Mouse (Mus musculus): ENCODE measurements around the gene Msrb1. TPM values are rescaled to one million over a fixed set of nuclear protein-coding genes. Genes with fewer than 3 reads are reported as not detected.

The Msrb1 gene
- polyA plus RNA-seq, 1 experiment from 2014 or later, result 27.2 TPM

DNA sequence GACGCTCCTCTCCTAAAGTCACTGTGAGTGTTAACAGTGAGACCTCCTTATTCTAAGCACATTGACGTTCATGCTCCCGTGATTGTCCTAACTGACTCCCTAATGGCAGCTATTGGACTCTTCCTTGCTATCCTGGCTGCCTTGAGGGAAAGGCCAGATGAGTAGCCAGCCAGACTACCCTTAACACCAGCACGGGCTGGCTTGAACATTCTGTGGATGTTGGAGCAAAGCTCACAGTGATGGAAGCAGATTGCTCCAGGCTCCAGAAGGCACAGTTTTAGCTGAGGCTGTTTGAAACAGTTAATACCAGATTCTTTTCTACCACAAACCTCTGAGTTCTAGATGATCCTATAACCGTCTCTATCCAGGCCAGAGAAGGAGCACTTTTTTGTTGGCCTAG lies 7.5 kb downstream of the Msrb1 start:
- Histone ChIP-seq H3K4me2 (ENCODE audit: low read depth) (no peak overlapping the region), H3K36me3 (ENCODE audit: control insufficient read depth, insufficient read depth, low read length) (no peaks in the 10 kb centered on the region), H3K9me3 (ENCODE audit: control insufficient read depth, low read length) (no peaks in the 10 kb centered on the region), H3K4me3 (ENCODE audit: low read depth, low read length) (no peak overlapping the region), H3K27ac (ENCODE audit: low read depth, low read length) (no peak overlapping the region), H3K4me1 (ENCODE audit: control insufficient read depth, insufficient read depth, low read length) (no peaks in the 10 kb centered on the region), H3K27me3 (ENCODE audit: control insufficient read depth, insufficient read depth, low read length) (no peaks in the 10 kb centered on the region), H3K9ac (ENCODE audit: low read length) (no peak overlapping the region)
- DNase-seq (ENCODE audit: low spot score) (no peak), ATAC-seq (ENCODE audit: insufficient read depth, low FRiP score, low TSS enrichment) (no peak)
- 75% methylated on average over 5 of the region's 5 CpGs for WGBS

- Histone ChIP-seq H3K27ac (ENCODE audit: low read depth, low read length) (no peak overlapping the region), H3K9ac (ENCODE audit: low read length) (no peak overlapping the region), H3K4me3 (ENCODE audit: low read depth, low read length) (no peak overlapping the region), H3K36me3 (ENCODE audit: control insufficient read depth, insufficient read depth, low read length) (no peaks in the 10 kb centered on the region), H3K4me2 (ENCODE audit: low read depth) (no peak overlapping the region), H3K9me3 (ENCODE audit: control insufficient read depth, low read length) (no peaks in the 10 kb centered on the region), H3K27me3 (ENCODE audit: control insufficient read depth, insufficient read depth, low read length) (no peaks in the 10 kb centered on the region), H3K4me1 (ENCODE audit: control insufficient read depth, insufficient read depth, low read length) (no peaks in the 10 kb centered on the region)
- 68% methylated on average over 3 of the region's 3 CpGs for WGBS
- DNase-seq (ENCODE audit: low spot score) (no peak), ATAC-seq (ENCODE audit: insufficient read depth, low FRiP score, low TSS enrichment) (no peak)
These were observed 7.9 kb downstream of the Msrb1 start for GRCm38 (mm10) chr17:24744381-24744780.

DNA sequence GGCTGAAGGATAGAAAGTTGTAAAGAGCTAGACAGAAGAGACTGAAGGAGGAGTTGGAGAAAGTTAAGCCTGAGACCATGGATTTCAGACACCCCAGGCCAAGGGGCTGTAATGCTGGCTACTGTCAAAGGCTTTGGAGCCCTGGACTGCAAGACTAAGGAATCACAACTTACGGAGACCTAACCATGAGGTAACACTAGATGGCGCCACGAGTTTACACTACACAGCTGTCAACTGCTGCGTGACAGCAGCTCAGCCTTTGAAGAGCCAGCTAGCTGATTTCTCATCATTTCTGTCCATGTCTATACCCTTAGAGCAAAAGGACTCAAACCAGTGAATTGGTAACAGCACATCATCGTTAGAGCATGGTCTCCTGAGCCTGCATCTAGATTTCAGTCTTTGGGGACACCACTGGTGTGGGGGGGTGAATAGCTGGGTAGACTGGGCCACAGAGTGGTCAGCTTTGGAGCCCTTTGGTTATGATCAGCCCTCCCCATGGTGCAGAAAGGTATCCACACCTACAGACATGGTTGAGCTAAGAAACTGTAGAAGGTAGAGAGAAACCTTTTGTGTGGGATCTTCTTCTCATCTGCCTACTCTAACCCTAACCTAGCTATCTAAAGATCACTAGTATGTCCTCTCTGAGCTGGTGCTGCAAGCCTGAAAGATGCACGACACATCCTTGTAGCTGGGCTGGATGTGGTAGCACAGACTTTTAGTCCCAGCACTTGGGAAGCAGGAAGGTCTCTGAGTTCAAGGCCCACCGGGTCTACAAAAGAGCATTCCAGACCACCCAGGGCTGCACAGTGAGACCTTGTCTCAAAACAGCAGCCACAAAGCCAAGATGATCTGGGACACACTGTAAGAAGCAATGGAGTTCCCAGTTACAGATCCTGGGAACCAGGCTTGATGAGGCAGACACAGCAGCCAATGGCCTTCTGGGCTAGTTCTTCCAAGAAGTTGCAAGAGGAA lies 9.4 kb downstream of the Msrb1 start:
- peak; percentile 76 for ATAC-seq (ENCODE audit: insufficient read depth, low FRiP score, low TSS enrichment)
- 17% methylated on average over 7 of the region's 7 CpGs for WGBS

GRCm38 (mm10) chr17:24746986-24747385 lies 10.5 kb downstream of the Msrb1 start:
- Histone ChIP-seq H3K9me3 (ENCODE audit: control insufficient read depth, low read length) (no peaks in the 10 kb centered on the region), H3K27ac (ENCODE audit: low read depth, low read length) (no peak overlapping the region), H3K9ac (ENCODE audit: low read length) (no peak overlapping the region), H3K4me2 (ENCODE audit: low read depth) (no peak overlapping the region), H3K36me3 (ENCODE audit: control insufficient read depth, insufficient read depth, low read length) (no peaks in the 10 kb centered on the region), H3K27me3 (ENCODE audit: control insufficient read depth, insufficient read depth, low read length) (peaks cover 8% of the 10 kb centered on the region), H3K4me3 (ENCODE audit: low read depth, low read length) (no peak overlapping the region), H3K4me1 (ENCODE audit: control insufficient read depth, insufficient read depth, low read length) (no peaks in the 10 kb centered on the region)
- DNase-seq (ENCODE audit: low spot score), result no peak
- WGBS, result 45% methylated on average over 4 of the region's 4 CpGs
- no peak for ATAC-seq (ENCODE audit: insufficient read depth, low FRiP score, low TSS enrichment)

More for the DNA sequence above, 9.4 kb downstream of the Msrb1 start:
- peak; percentile 83 for DNase-seq (ENCODE audit: low spot score)
- Histone ChIP-seq H3K4me3 (ENCODE audit: low read depth, low read length) (no peak overlapping the region), H3K36me3 (ENCODE audit: control insufficient read depth, insufficient read depth, low read length) (no peaks in the 10 kb centered on the region), H3K4me2 (ENCODE audit: low read depth) (no peak overlapping the region), H3K4me1 (ENCODE audit: control insufficient read depth, insufficient read depth, low read length) (no peaks in the 10 kb centered on the region), H3K27me3 (ENCODE audit: control insufficient read depth, insufficient read depth, low read length) (no peaks in the 10 kb centered on the region), H3K9me3 (ENCODE audit: control insufficient read depth, low read length) (no peaks in the 10 kb centered on the region), H3K9ac (ENCODE audit: low read length) (no peak overlapping the region), H3K27ac (ENCODE audit: low read depth, low read length) (no peak overlapping the region)

DNA sequence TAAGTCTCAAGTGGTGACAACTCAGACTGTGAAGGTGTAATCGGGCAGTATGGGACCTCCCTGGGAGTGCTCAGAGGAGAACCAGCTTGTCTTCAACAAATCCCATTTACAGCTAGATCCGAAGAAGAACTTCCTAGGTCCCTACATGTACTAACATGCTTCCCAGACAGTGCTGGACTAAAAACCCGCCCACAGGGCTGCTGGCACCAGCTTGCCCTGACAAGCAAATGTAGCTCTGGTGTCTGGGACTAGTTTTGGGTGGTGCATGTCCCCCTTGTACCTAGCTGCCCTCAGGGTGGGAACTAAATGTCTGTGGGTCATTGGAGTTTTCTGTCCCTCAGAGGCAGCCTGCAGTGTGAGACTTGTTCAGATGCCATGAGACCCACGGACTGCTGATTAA lies 15.1 kb downstream of the Msrb1 start:
- no peak overlapping the region for H3K9ac ChIP-seq (ENCODE audit: low read length)
- no peak for DNase-seq (ENCODE audit: low spot score)
- H3K36me3 ChIP-seq (ENCODE audit: control insufficient read depth, insufficient read depth, low read length), result no peaks in the 10 kb centered on the region
- peaks cover 10% of the 10 kb centered on the region for H3K4me1 ChIP-seq (ENCODE audit: control insufficient read depth, insufficient read depth, low read length)
- H3K4me2 ChIP-seq (ENCODE audit: low read depth), result no peak overlapping the region
- ATAC-seq (ENCODE audit: insufficient read depth, low FRiP score, low TSS enrichment), result no peak
- H3K27me3 ChIP-seq (ENCODE audit: control insufficient read depth, insufficient read depth, low read length), result peaks cover 51% of the 10 kb centered on the region
- H3K4me3 ChIP-seq (ENCODE audit: low read depth, low read length), result no peak overlapping the region
- no peaks in the 10 kb centered on the region for H3K9me3 ChIP-seq (ENCODE audit: control insufficient read depth, low read length)
- 25% methylated on average over 4 of the region's 4 CpGs for WGBS
- no peak overlapping the region for H3K27ac ChIP-seq (ENCODE audit: low read depth, low read length)

DNA sequence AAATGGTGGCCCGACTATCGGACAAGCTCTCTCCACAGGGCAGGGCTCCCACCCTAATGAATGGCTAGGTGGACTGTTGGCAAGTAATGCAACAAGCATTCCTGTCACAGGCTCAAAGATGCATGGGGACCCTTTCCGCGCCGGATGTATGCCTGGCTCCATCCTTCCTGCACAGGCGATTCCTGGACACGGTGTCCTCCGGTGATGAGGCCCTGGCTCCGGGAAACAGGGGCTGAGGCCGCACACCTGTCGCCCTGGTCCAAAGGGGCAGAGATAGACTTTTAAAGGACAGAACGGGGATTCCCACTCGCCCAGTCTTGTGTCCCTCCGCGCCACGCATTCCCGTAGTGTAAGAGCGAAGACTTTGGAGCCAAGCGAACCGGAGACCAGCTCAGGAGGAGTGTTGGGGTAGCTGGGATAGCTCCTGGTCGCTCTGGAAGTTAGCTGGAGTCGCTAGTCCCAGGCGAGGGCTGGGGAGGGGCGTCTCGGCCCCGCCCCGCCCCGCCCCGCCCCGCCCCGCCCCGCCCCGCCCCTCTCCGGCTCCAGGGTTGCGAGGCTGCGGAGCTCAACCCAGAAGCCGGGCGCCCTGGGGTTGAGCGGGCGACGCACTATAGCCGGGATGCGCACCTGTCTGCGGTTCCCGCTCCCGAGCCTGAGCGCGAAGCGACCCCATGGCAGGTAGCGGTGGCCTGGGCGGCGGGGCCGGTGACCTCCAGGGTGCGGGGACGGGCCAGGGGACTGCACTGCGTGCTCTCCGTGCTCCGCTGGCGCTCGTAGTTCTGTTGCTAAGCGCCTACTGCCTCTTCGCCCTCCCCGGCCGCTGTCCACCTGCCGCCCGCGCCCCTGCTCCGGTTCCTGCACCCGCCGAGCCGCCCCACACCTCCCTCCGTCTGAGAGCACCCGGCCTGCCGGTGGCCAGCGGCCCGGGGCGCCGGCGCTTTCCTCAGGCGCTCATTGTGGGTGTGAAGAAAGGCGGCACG lies 16.3 kb downstream of the Msrb1 start, which contains the start of gene Hs3st6:
Gene Hs3st6 (plus strand): TSS at position 574 of the 980 bp plus-strand sequence.
- WGBS, result under 1% methylated on average over 56 of the region's 82 CpGs
- Histone ChIP-seq H3K9me3 (ENCODE audit: control insufficient read depth, low read length) (no peaks in the 10 kb centered on the region), H3K27me3 (ENCODE audit: control insufficient read depth, insufficient read depth, low read length) (peaks cover 51% of the 10 kb centered on the region), H3K27ac (ENCODE audit: low read depth, low read length) (no peak within 1 kb of the TSS), H3K4me2 (ENCODE audit: low read depth) (peak within 1 kb of the TSS; percentile 96), H3K9ac (ENCODE audit: low read length) (peak within 1 kb of the TSS; percentile 35), H3K36me3 (ENCODE audit: control insufficient read depth, insufficient read depth, low read length) (no peaks in the 10 kb centered on the region), H3K4me3 (ENCODE audit: low read depth, low read length) (peak within 1 kb of the TSS; percentile 44), H3K4me1 (ENCODE audit: control insufficient read depth, insufficient read depth, low read length) (peaks cover 10% of the 10 kb centered on the region)
- DNase-seq (ENCODE audit: low spot score) (peak; percentile 59), ATAC-seq (ENCODE audit: insufficient read depth, low FRiP score, low TSS enrichment) (peak; percentile 63)

DNA sequence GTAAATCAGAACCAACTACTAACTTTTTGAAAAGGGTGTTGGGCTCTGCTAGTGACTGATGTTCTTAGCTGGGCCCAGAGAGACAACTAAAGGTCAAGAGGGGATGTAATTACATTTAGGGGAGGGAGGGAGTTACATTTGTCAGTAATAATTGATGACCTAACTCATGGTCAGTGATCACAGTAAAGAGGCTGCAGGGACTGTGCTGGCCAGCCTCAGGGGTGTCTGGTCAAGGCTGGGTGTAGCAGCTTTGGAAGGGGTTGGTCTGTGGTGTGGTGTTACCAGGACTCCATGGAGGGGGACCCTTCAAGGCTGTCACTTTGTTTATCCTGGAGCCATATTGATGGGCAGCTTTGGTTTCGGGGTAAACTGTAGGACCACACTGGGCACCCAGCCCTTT lies 21.0 kb downstream of the Msrb1 start:
- ATAC-seq (ENCODE audit: insufficient read depth, low FRiP score, low TSS enrichment) (no peak), DNase-seq (ENCODE audit: low spot score) (no peak)
- WGBS, result 86% methylated on average over 1 of the region's 1 CpGs
- Histone ChIP-seq H3K4me3 (ENCODE audit: low read depth, low read length) (no peak overlapping the region), H3K27me3 (ENCODE audit: control insufficient read depth, insufficient read depth, low read length) (peaks cover 39% of the 10 kb centered on the region), H3K9me3 (ENCODE audit: control insufficient read depth, low read length) (no peaks in the 10 kb centered on the region), H3K9ac (ENCODE audit: low read length) (no peak overlapping the region), H3K4me2 (ENCODE audit: low read depth) (no peak overlapping the region), H3K36me3 (ENCODE audit: control insufficient read depth, insufficient read depth, low read length) (no peaks in the 10 kb centered on the region), H3K27ac (ENCODE audit: low read depth, low read length) (no peak overlapping the region), H3K4me1 (ENCODE audit: control insufficient read depth, insufficient read depth, low read length) (peaks cover 7% of the 10 kb centered on the region)

- no peak overlapping the region for H3K4me2 ChIP-seq (ENCODE audit: low read depth)
- H3K4me3 ChIP-seq (ENCODE audit: low read depth, low read length), result no peak overlapping the region
- no peak for DNase-seq (ENCODE audit: low spot score)
- WGBS, result 44% methylated on average over 5 of the region's 5 CpGs
- H3K27ac ChIP-seq (ENCODE audit: low read depth, low read length), result no peak overlapping the region
- H3K4me1 ChIP-seq (ENCODE audit: control insufficient read depth, insufficient read depth, low read length), result no peaks in the 10 kb centered on the region
- no peak for ATAC-seq (ENCODE audit: insufficient read depth, low FRiP score, low TSS enrichment)
- H3K27me3 ChIP-seq (ENCODE audit: control insufficient read depth, insufficient read depth, low read length), result peaks cover 2% of the 10 kb centered on the region; the same call in 1 of the 2 replicates
- H3K9me3 ChIP-seq (ENCODE audit: control insufficient read depth, low read length), result no peaks in the 10 kb centered on the region
- H3K36me3 ChIP-seq (ENCODE audit: control insufficient read depth, insufficient read depth, low read length), result no peaks in the 10 kb centered on the region
- no peak overlapping the region for H3K9ac ChIP-seq (ENCODE audit: low read length)
These were observed 24.7 kb downstream of the Msrb1 start for GRCm38 (mm10) chr17:24761121-24761520.
